ENCODE assay signal across 20 mouse cellular contexts in genomic region chr15:22535828-22536227, GRCm38 (mm10). TPM values are rescaled to one million over a fixed set of nuclear protein-coding genes. Genes with fewer than 3 reads are reported as not detected.
"Had no signal": no experiment of that assay in that cellular context is flagged by ENCODE, and none has a peak within 500 bp of the region (broad histone marks: within the 10 kb centered on the region; RNA-seq: fewer than 3 reads in every experiment).

No protein-coding gene starts in this region.

- H3K4me2 ChIP-seq: lung, embryonic 15.5 days; midbrain, embryonic 11.5 days; midbrain, embryonic 13.5 days; midbrain, embryonic 15.5 days; neural tube, embryonic 12.5 days; stomach, embryonic 15.5 days had no signal

- ATAC-seq: lung, postnatal 0 days; midbrain, embryonic 13.5 days; midbrain, embryonic 15.5 days had no signal

- DNase-seq: lung, adult 2 months; lung, postnatal 14 days; lung, postnatal 36 days; right cerebral cortex, postnatal 14 days; thymus, adult 18-20 months; thymus, postnatal 14 days; thymus, postnatal 36 days had no signal

- H3K27me3 ChIP-seq: lung, embryonic 15.5 days; megakaryocyte, embryonic 14.5 days; midbrain, embryonic 13.5 days; midbrain, embryonic 15.5 days; neural tube, embryonic 12.5 days; stomach, embryonic 15.5 days had no signal

- H3K36me3 ChIP-seq: lung, embryonic 15.5 days; midbrain, embryonic 13.5 days; midbrain, embryonic 15.5 days; neural tube, embryonic 12.5 days; stomach, embryonic 15.5 days had no signal

- H3K9ac ChIP-seq: lung, embryonic 15.5 days; midbrain, embryonic 13.5 days; midbrain, embryonic 15.5 days; neural tube, embryonic 12.5 days; stomach, embryonic 15.5 days had no signal

- H3K27ac ChIP-seq: lung, embryonic 15.5 days; macrophage; midbrain, embryonic 13.5 days; midbrain, embryonic 15.5 days; neural tube, embryonic 12.5 days; stomach, embryonic 15.5 days; stomach, postnatal 0 days had no signal

- H3K4me3 ChIP-seq: lung, embryonic 15.5 days; megakaryocyte, embryonic 14.5 days; midbrain, embryonic 13.5 days; midbrain, embryonic 15.5 days; neural tube, embryonic 12.5 days; stomach, embryonic 15.5 days had no signal

- H3K9me3 ChIP-seq: lung, embryonic 15.5 days; megakaryocyte, embryonic 14.5 days; midbrain, embryonic 13.5 days; midbrain, embryonic 15.5 days; neural tube, embryonic 12.5 days; stomach, embryonic 15.5 days had no signal

- H3K4me1 ChIP-seq: lung, embryonic 15.5 days; megakaryocyte, embryonic 14.5 days; midbrain, embryonic 13.5 days; midbrain, embryonic 15.5 days; neural tube, embryonic 12.5 days; stomach, embryonic 15.5 days had no signal

RNA-seq across cellular contexts. Expression of gene Cdh18, which starts 13.0 kb away (rescaled TPM):
- total RNA-seq: megakaryocyte progenitor cell, adult 5-6 weeks; monocyte, adult 5-6 weeks had no signal
- polyA plus RNA-seq: lung, adult 2 months; lung, postnatal 0 days; macrophage; spleen, adult 2 months had no signal
